Mouse (Mus musculus): Measurements from ENCODE around the gene Jarid2.

DNA sequence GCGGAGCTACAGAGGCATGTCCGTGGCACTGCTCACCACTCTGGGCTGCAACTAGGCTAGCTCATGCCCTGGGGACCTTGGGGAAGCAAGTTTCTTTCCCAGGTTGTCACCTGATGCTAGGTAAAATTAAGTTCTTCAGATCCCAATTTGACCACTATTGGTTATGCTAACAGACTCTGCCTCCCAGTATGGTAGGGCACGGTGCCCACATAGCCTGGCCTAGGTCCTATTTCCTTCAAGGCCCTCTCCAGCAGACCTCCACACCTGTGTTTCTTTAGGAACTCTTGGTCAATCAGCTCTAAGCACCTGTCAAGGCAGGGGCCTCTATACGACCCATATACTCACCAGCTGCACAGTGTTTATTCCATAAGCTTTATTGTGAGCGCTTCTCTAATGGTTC is 192.4 kb downstream of the Jarid2 start:
- TF ChIP-seq MAX (IDR thresholded peaks at IDR 0.05) (no peak), CTCF (IDR thresholded peaks at IDR 0.05; ENCODE audit: control insufficient read depth, insufficient read depth, insufficient read length) (no peak), FOSL1 (IDR thresholded peaks at IDR 0.05; ENCODE audit: insufficient read depth, low read length, poor library complexity, severe bottlenecking) (no peak), USF1 (IDR thresholded peaks at IDR 0.05; ENCODE audit: low read depth) (no peak), MYOG (IDR thresholded peaks at IDR 0.05; ENCODE audit: control insufficient read depth, extremely low read depth, insufficient read length) (no peak), CEBPB (IDR thresholded peaks at IDR 0.05; ENCODE audit: low read depth) (no peak)
